Mouse (Mus musculus) spleen, adult 2 months (tissue): ENCODE results near the gene Zg16.
A peak's percentile ranks its signal among the peaks of the same experiment; 100 is the strongest.

ENCODE experiments used
- CTCF ChIP-seq: fragments of 200-500 bp; IDR thresholded peaks from 2 replicates; pipeline ENCODE4 v1.5.1; 2011; ENCODE audit warnings: mild to moderate bottlenecking, inconsistent platforms; ENCODE audit not compliant: insufficient read depth, insufficient read length, insufficient replicate concordance; ENCODE audit errors: extremely low read depth
- POLR2A ChIP-seq: fragments of 200-500 bp; IDR thresholded peaks from 2 replicates; pipeline ENCODE4 v1.6.1; 2011; ENCODE audit warnings: low read depth, low read length, inconsistent platforms

DNA sequence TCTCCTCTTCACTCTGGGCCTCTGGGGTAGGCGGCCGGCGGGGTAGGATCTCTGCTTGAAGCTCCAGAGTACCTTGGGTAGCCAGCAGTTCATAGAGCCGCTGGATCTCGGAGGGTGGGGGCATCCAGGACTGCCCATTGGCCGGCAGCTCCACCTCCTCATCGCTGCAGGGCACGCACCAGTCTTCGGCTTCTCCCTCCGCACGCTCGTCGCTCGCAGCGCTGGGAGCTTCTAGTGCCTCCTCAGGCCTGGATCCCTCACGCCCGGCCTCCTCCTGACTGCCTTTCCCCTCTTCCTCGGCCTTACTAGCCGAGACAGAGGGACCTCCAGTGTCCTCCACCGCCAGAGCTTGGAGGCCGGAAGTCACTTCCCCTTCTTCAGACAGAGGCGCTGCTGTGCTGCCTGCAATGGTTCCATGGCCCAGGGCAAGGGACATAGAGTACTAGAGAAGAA lies 70.6 kb downstream of the Zg16 start:
- no peak for TF ChIP-seq CTCF
- TF ChIP-seq POLR2A, result peak; percentile 10; the same call in 1 of the 2 replicates
